Mouse (Mus musculus) heart, embryonic 14.5 days (tissue): ENCODE data around the gene Nans. TPM values are rescaled to one million over a fixed set of nuclear protein-coding genes. Genes with fewer than 3 reads are reported as not detected.

Source experiments
- ATAC-seq: fragments of 200-750 bp; cut with Nextera tagmentation; 2 replicates; pipeline ENCODE4 v1.8.0; 2017; ENCODE audit warnings: low read depth, moderate TSS enrichment; ENCODE audit not compliant: insufficient number of reproducible peaks, insufficient read depth, low FRiP score
- H3K27ac ChIP-seq, 2 experiments: fragments of 200-500 bp in 1 of 2; fragments of 300-500 bp in 1 of 2; sonication (generic) in 1 of 2; replicated peaks in 1 of 2; 2 replicates each; pipeline ENCODE4 v1.5.1; 2012 to 2014; ENCODE audit warnings: low read depth in 2 of 2, low read length in 2 of 2, control low read depth in 1 of 2, mild to moderate bottlenecking in 1 of 2, mixed read lengths in 1 of 2; ENCODE audit not compliant: control insufficient read depth in 1 of 2, insufficient read depth in 1 of 2
- H3K27me3 ChIP-seq: fragments of 300-500 bp; sonication (generic); 2 replicates; pipeline ENCODE4 v1.6.1; 2014; ENCODE audit warnings: mild to moderate bottlenecking, low read length, control low read depth; ENCODE audit not compliant: control insufficient read depth, insufficient read depth
- H3K36me3 ChIP-seq: fragments of 300-500 bp; sonication (generic); 2 replicates; pipeline ENCODE4 v1.6.1; 2014; ENCODE audit warnings: mild to moderate bottlenecking, control low read depth, low read length, mixed read lengths; ENCODE audit not compliant: control insufficient read depth, insufficient read depth
- H3K4me1 ChIP-seq, 2 experiments: fragments of 200-500 bp in 1 of 2; fragments of 300-500 bp in 1 of 2; sonication (generic) in 1 of 2; 2 replicates each; pipeline ENCODE4 v1.6.1; 2012 to 2014; ENCODE audit warnings: low read length in 2 of 2, control low read depth in 1 of 2, mixed read lengths in 1 of 2; ENCODE audit not compliant: control insufficient read depth in 2 of 2, insufficient read depth in 2 of 2
- H3K4me2 ChIP-seq: fragments of 300-500 bp; sonication (generic); 2 replicates; pipeline ENCODE4 v1.6.1; 2014; ENCODE audit warnings: mild to moderate bottlenecking, low read length
- H3K4me3 ChIP-seq, 2 experiments: fragments of 200-500 bp in 1 of 2; fragments of 300-500 bp in 1 of 2; sonication (generic) in 1 of 2; 2 replicates each; pipeline ENCODE4 v1.5.1; 2012 to 2014; ENCODE audit warnings: low read length in 2 of 2, mild to moderate bottlenecking in 2 of 2, control low read depth in 1 of 2, low read depth in 1 of 2, moderate library complexity in 1 of 2; ENCODE audit not compliant: control insufficient read depth in 1 of 2, insufficient read depth in 1 of 2
- H3K9ac ChIP-seq: fragments of 300-500 bp; sonication (generic); 2 replicates; pipeline ENCODE4 v1.6.1; 2014; ENCODE audit warnings: mild to moderate bottlenecking, low read length
- H3K9me3 ChIP-seq: fragments of 300-500 bp; sonication (generic); 2 replicates; pipeline ENCODE4 v1.6.1; 2016; ENCODE audit warnings: low read length, control low read depth; ENCODE audit not compliant: control insufficient read depth
- WGBS: fragments of 180-500 bp; shearing (Covaris S2); extraction: QIAGEN DNeasy Blood & Tissue Kit; methylation state at CpG from one replicate; pipeline ENCODE4 v1.1.7; 2014; 5-methylcytosine and 5-hydroxymethylcytosine counted together
- polyA plus RNA-seq: library from polyadenylated mRNA; unstranded; fragments of >200 nt; fragmentation: Nextera tagmentation; extraction: Ambion mirVana; gene quantifications from 2 replicates; pipeline ENCODE4 v1.2.1, GENCODE M21; 2014

Nans gene
- polyA plus RNA-seq, 1 experiment from 2014 or later = 48.6 TPM

DNA sequence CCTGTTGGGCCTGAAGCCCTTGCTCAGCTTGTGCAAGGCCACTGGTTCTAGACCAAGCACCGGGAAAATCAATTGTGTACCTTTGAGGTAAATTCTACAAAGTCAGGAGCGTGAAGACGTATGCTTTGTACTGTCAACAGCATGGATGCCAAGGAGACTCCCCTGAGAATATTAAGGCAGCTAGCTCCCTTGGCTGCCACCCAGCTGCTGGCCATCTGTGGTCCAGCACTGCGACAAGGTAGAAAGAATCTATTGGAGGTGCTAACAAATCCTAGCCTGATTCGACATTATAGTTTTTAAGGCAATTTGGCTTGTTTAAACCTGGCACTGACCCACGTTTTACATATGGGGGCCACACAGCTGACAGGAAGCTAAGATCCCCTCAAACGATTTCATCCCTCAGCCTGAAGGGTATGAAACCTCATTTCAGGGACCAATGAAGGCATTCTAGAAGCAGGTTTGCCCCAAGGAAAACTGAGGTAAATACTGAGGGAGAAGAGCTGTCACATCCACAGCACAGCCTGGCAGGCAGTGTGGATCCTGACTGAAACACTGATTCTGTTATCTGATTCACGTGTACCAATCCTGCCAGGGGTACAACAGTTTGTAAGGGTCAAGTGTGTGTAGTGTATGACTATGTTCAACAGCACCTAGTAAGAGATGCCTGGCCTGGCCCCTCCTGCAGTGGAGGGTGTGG lies 16.5 kb downstream of the Nans start:
- no peak overlapping the region for H3K4me3 ChIP-seq
- H3K27ac ChIP-seq = no peak overlapping the region
- no peak overlapping the region for H3K4me2 ChIP-seq
- peaks cover 13% of the 10 kb centered on the region for H3K27me3 ChIP-seq
- H3K4me1 ChIP-seq = peaks cover 2 to 6% of the 10 kb centered on the region in 2 experiments; a peak in 3 of 4 replicates
- H3K9me3 ChIP-seq = no peaks in the 10 kb centered on the region
- H3K9ac ChIP-seq = no peak overlapping the region
- no peak for ATAC-seq
- peaks cover 44% of the 10 kb centered on the region for H3K36me3 ChIP-seq
- 63% methylated on average over 8 of the region's 8 CpGs for WGBS

DNA sequence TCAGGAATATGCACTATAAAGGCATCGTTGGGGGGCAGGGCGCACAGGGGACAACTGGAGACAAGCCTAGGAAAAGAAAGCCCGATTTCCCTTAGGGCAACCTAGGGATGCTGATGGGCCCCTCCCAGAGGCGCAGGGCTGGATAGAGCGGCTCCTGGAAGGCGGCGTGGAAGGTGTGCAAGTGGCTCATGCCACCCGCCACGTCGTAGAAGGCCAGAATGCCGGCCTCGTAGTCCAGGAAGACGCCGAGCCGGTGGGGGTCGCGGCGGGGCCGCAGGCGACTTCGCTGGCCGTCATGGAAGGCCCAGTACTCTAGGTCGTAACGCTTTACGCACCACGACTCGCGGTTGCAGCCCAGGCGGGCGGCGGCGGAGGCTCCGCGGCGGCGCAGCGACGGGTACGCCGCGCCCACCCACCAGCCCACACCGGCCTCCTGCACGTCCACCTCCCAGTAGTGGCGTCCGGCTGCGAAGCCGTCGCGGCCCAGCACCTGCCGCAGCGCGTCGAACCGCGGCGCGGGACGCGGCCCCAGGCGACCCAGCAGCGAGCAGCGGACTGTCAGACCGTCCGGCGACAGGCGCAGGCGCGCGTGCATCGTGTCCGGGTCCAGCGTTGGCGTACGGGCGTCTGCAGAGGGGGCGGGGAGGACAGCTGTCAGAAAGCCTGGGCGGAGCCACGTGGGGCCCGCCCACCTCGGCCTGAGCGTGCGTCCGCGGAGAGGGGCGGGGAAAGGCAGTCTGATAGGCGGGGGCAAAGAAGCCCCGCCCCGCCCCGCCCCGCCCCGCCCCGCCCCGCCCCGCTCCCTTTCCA lies 18.0 kb downstream of the Nans start:
- Histone ChIP-seq H3K27me3 (peaks cover 13% of the 10 kb centered on the region), H3K9me3 (no peaks in the 10 kb centered on the region), H3K9ac (peak overlapping the region; percentile 72), H3K4me2 (peak overlapping the region; percentile 99), H3K4me1 (peaks cover 2 to 6% of the 10 kb centered on the region in 2 experiments; a peak in 3 of 4 replicates), H3K27ac (0 out of 4 replicates have a peak overlapping the region, but pooled peaks of 1 of the 2 experiments have one; percentile 28), H3K4me3 (peak overlapping the region; percentile 68 to 80), H3K36me3 (peaks cover 29% of the 10 kb centered on the region)
- WGBS = under 1% methylated on average over 63 of the region's 94 CpGs
- peak; percentile 97 for ATAC-seq

DNA sequence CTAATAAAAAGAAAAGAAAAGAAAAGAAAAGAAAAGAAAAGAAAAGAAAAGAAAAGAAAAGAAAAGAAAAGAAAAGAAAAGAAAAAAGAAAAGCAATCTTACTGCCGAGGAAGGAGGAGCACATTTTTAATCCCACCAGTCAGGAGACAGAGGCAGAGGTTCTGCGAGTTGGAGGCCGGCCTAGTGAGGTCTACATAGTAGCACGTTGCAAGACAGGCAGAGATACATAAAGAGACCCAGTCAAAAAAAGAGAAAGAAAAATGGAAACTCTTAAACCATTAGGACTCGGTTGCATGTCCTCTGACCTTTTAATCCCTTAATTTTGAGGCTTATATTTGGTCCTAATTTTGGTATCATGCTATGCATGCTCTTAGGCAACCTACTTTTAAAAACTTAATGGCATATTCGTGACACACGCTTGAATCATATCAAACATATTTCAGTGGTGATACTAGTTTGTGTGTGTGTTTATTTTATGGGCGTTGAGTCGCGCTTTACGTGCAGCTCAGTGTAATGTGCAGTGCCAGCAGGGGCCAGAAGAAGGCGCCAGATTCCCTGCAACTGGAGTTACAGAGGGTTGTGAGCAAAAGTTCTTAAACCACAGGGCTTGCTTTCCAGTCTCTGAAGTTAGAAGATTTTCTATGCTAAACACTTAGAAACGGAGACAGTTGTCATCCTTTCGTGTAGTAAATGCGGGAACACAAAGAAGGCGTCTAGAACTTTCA lies 18.9 kb downstream of the Nans start:
- WGBS = 9% methylated on average over 16 of the region's 16 CpGs
- peak overlapping the region; percentile 12 to 68; a peak in 3 of 4 replicates for H3K4me3 ChIP-seq
- H3K36me3 ChIP-seq = peaks cover 20% of the 10 kb centered on the region
- H3K4me1 ChIP-seq = peaks cover 2 to 6% of the 10 kb centered on the region in 2 experiments; a peak in 3 of 4 replicates
- peaks cover 13% of the 10 kb centered on the region for H3K27me3 ChIP-seq
- H3K4me2 ChIP-seq = peak overlapping the region; percentile 99
- H3K9ac ChIP-seq = peak overlapping the region; percentile 31; the same call in 1 of the 2 replicates
- H3K27ac ChIP-seq = peak overlapping the region in 1 of 2 experiments; percentile 33; a peak in 1 of 4 replicates
- no peaks in the 10 kb centered on the region for H3K9me3 ChIP-seq
- ATAC-seq = no peak

DNA sequence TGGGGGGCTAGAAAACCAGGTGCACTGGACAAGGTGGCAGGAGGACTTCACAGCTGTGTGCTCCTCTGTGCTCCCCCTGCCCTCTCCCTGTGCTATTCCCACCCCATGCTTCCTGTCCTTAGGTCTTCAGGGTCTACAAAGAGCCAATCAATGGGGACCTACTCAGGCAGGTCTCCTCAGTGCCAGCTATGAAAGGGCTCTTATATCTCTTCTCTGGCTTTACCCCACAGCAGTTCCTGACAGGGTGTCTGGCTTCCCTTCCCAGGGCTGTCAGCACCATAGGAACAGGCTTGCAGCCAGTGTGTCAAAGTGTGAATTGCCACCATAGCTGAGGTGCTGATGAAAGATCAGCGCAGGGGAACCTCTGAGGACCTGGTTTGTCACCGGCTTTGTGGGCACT lies 31.4 kb downstream of the Nans start:
- H3K9me3 ChIP-seq = 0 out of 2 replicates have a peak, but pooled peaks cover 3% of the 10 kb centered on the region
- peaks cover 15% of the 10 kb centered on the region in 2 experiments for H3K4me1 ChIP-seq
- H3K36me3 ChIP-seq = no peaks in the 10 kb centered on the region
- H3K27me3 ChIP-seq = peaks cover 17% of the 10 kb centered on the region
- H3K9ac ChIP-seq = no peak overlapping the region
- ATAC-seq = peak; percentile 79
- WGBS = 31% methylated on average over 2 of the region's 2 CpGs
- 0 out of 2 replicates have a peak overlapping the region, but pooled peaks have one; percentile 13 for H3K4me2 ChIP-seq
- H3K27ac ChIP-seq = peak overlapping the region in 1 of 2 experiments; percentile 14; a peak in 1 of 4 replicates
- H3K4me3 ChIP-seq = no peak overlapping the region

DNA sequence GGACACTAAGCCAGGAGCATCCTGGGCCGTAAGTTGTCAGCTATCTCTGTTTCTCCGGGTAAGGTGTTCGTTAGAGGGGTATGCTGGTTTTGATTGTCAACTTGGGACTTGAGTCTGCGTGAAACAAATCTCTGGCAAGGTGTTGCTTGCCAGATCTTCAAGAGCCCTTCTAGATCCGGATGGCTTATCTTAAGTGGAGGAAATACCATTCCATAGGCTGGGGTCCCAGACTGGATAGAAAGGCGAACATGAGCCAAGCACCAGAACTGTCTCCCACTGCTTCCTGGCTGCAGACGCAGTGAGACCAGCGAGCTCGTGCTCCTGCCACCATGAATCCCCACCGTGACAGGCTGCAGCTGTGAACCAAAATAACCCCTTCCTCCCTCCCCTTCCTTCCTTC lies 32.4 kb downstream of the Nans start:
- 0 out of 2 replicates have a peak, but pooled peaks cover 3% of the 10 kb centered on the region for H3K9me3 ChIP-seq
- H3K4me1 ChIP-seq = peaks cover 15% of the 10 kb centered on the region in 2 experiments
- ATAC-seq = no peak
- 34% methylated on average over 10 of the region's 10 CpGs for WGBS
- H3K36me3 ChIP-seq = no peaks in the 10 kb centered on the region
- H3K4me3 ChIP-seq = no peak overlapping the region
- no peak overlapping the region for H3K27ac ChIP-seq
- H3K4me2 ChIP-seq = no peak overlapping the region
- H3K27me3 ChIP-seq = peaks cover 17% of the 10 kb centered on the region
- H3K9ac ChIP-seq = no peak overlapping the region

DNA sequence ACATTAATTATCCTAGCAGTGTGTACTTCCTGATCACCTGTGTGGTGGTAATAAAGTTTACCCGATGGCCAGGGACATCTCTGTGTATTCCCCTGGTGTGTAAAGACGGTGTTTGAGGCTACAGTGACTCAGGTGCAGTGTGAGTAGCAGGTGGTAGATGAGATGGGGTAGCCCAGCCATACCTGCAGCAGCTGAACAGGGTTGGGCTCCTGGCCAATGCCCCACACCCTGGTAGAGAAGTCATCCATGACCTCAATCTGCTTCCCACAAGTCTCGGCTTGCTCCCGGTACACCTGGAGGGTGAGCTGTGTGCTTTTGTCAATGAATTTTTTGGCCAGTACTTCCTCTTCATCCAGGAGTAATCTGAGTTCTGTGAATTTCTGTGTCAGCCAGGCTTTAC lies 34.3 kb downstream of the Nans start:
- no peak overlapping the region for H3K4me3 ChIP-seq
- H3K27ac ChIP-seq = no peak overlapping the region
- peaks cover 17% of the 10 kb centered on the region for H3K27me3 ChIP-seq
- no peak overlapping the region for H3K4me2 ChIP-seq
- H3K9me3 ChIP-seq = 0 out of 2 replicates have a peak, but pooled peaks cover 3% of the 10 kb centered on the region
- no peak for ATAC-seq
- no peak overlapping the region for H3K9ac ChIP-seq
- 92% methylated on average over 4 of the region's 4 CpGs for WGBS
- H3K36me3 ChIP-seq = no peaks in the 10 kb centered on the region
- peaks cover 19 to 21% of the 10 kb centered on the region in 2 experiments for H3K4me1 ChIP-seq

DNA sequence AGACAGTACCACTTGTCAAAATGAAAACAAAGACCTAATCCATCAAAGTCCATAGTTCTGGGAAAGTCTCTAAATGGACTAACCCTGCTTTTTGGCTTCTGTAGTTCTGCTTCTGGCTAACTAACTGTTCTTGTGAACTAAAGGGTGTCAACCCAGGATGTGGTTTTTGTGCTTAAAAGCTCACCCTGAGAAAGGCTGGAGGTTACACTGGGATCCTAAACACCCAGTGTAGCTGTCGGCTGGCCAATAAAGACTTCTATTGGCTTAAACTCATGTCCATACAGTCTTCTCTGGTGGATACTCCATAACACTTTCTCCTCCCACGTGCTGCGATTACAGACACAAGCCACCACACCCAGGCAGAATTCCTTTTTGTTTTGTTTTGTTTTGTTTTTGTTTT lies 37.2 kb downstream of the Nans start:
- no peak for ATAC-seq
- Histone ChIP-seq H3K4me3 (no peak overlapping the region), H3K27me3 (peaks cover 20% of the 10 kb centered on the region), H3K27ac (no peak overlapping the region), H3K9ac (no peak overlapping the region), H3K36me3 (no peaks in the 10 kb centered on the region), H3K4me2 (no peak overlapping the region), H3K4me1 (peaks cover 7 to 9% of the 10 kb centered on the region in 2 experiments), H3K9me3 (0 out of 2 replicates have a peak, but pooled peaks cover 1% of the 10 kb centered on the region)
- 88% methylated on average over 3 of the region's 3 CpGs for WGBS
